Mouse (Mus musculus) MEL (cell line): ENCODE results near the gene Sowaha. TPM values are rescaled to one million over a fixed set of nuclear protein-coding genes. Genes with fewer than 3 reads are reported as not detected.

Experiments
- DNase-seq: peaks from one replicate; pipeline ENCODE4 v3.0.0; 2011; ENCODE audit warnings: low read depth, low spot score
- H3K27ac ChIP-seq: 2 replicates; pipeline ENCODE4 v1.5.1; 2012; ENCODE audit warnings: low read depth, mild to moderate bottlenecking, control low read depth, low read length, moderate library complexity; ENCODE audit not compliant: control insufficient read depth
- H3K27me3 ChIP-seq, 2 experiments: fragments of 150-350 bp in 1 of 2; sonication (generic) in 1 of 2; 2 replicates each; pipeline ENCODE4 v1.6.1; 2012; ENCODE audit warnings: low read length in 2 of 2, mild to moderate bottlenecking in 2 of 2, improper control_type of control experiment in 1 of 2, moderate library complexity in 1 of 2; ENCODE audit not compliant: insufficient read depth in 2 of 2, control insufficient read depth in 1 of 2
- H3K36me3 ChIP-seq, 2 experiments: 2 replicates each; pipeline ENCODE4 v1.6.1; 2012 to 2014; ENCODE audit warnings: low read length in 2 of 2, improper control_type of control experiment in 1 of 2, inconsistent platforms in 1 of 2, mild to moderate bottlenecking in 1 of 2; ENCODE audit not compliant: insufficient read depth in 2 of 2, control insufficient read depth in 1 of 2
- H3K4me1 ChIP-seq, 2 experiments: fragments of 150-350 bp in 1 of 2; sonication (generic) in 1 of 2; 2 replicates each; pipeline ENCODE4 v1.6.1; 2012; ENCODE audit warnings: low read length in 2 of 2, improper control_type of control experiment in 1 of 2, mild to moderate bottlenecking in 1 of 2; ENCODE audit not compliant: insufficient read depth in 2 of 2, control insufficient read depth in 1 of 2
- H3K4me3 ChIP-seq, 2 experiments: fragments of 150-350 bp in 1 of 2; sonication (generic) in 1 of 2; 2 replicates each; pipeline ENCODE4 v1.5.1; 2012; ENCODE audit warnings: low read depth in 2 of 2, low read length in 2 of 2, mild to moderate bottlenecking in 2 of 2, moderate library complexity in 2 of 2, control low read depth in 1 of 2, improper control_type of control experiment in 1 of 2; ENCODE audit not compliant: control insufficient read depth in 1 of 2, insufficient read depth in 1 of 2
- H3K79me2 ChIP-seq: 2 replicates; pipeline ENCODE4 v1.6.1; 2012; ENCODE audit warnings: mild to moderate bottlenecking, low read length, moderate library complexity; ENCODE audit not compliant: control insufficient read depth, poor library complexity, insufficient read depth
- H3K9ac ChIP-seq: 2 replicates; pipeline ENCODE4 v1.6.1; 2012; ENCODE audit warnings: low read depth, mild to moderate bottlenecking, control low read depth, low read length, moderate library complexity; ENCODE audit not compliant: control insufficient read depth, poor library complexity, severe bottlenecking
- H3K9me3 ChIP-seq: fragments of 150-350 bp; sonication (generic); replicated peaks from 2 replicates; pipeline ENCODE4 v1.6.1; 2012; ENCODE audit warnings: mild to moderate bottlenecking, low read length, improper control_type of control experiment, moderate library complexity; ENCODE audit not compliant: insufficient read depth
- BHLHE40 ChIP-seq: IDR thresholded peaks from 2 replicates; pipeline ENCODE4 v1.6.1; 2012; ENCODE audit warnings: low read depth, mild to moderate bottlenecking, inconsistent platforms, low read length, improper control_type of control experiment, borderline replicate concordance
- CHD1 ChIP-seq: IDR thresholded peaks from 2 replicates; pipeline ENCODE4 v1.6.1; 2012; ENCODE audit warnings: low read depth, mild to moderate bottlenecking, inconsistent platforms, low read length, improper control_type of control experiment
- CHD2 ChIP-seq: IDR thresholded peaks from 2 replicates; pipeline ENCODE4 v1.6.1; 2011; ENCODE audit warnings: low read length, improper control_type of control experiment
- CTCF ChIP-seq, 3 experiments: IDR thresholded peaks in 2 of 3; conservative IDR thresholded peaks in 1 of 3; 2 replicates each; pipeline ENCODE4 v1.5.1; 2011 to 2012; ENCODE audit warnings: low read length in 3 of 3, low read depth in 2 of 3, mild to moderate bottlenecking in 2 of 3, improper control_type of control experiment in 1 of 3, inconsistent platforms in 1 of 3, mixed read lengths in 1 of 3, moderate library complexity in 1 of 3; ENCODE audit not compliant: control insufficient read depth in 1 of 3, insufficient read depth in 1 of 3, poor library complexity in 1 of 3, severe bottlenecking in 1 of 3
- E2F4 ChIP-seq: IDR thresholded peaks from 2 replicates; pipeline ENCODE4 v1.6.1; 2011; ENCODE audit warnings: low read depth, low read length, improper control_type of control experiment, borderline replicate concordance
- ELF1 ChIP-seq: IDR thresholded peaks from 2 replicates; pipeline ENCODE4 v1.6.1; 2014; ENCODE audit warnings: low read depth, mild to moderate bottlenecking, inconsistent platforms, low read length, improper control_type of control experiment, moderate library complexity
- EP300 ChIP-seq, 2 experiments: IDR thresholded peaks; 2 replicates each; pipeline ENCODE4 v1.6.1; 2011; ENCODE audit warnings: improper control_type of control experiment in 2 of 2, low read length in 2 of 2, low read depth in 1 of 2, mild to moderate bottlenecking in 1 of 2
- ETS1 ChIP-seq: IDR thresholded peaks from 2 replicates; pipeline ENCODE4 v1.6.1; 2012; ENCODE audit warnings: low read depth, mild to moderate bottlenecking, inconsistent platforms, low read length, improper control_type of control experiment, moderate library complexity
- GABPA ChIP-seq: IDR thresholded peaks from 2 replicates; pipeline ENCODE4 v1.6.1; 2012; ENCODE audit warnings: low read depth, mild to moderate bottlenecking, inconsistent platforms, low read length, improper control_type of control experiment, moderate library complexity
- GATA1 ChIP-seq: IDR thresholded peaks from 2 replicates; pipeline ENCODE4 v1.6.1; 2011; ENCODE audit warnings: low read depth, low read length, improper control_type of control experiment
- HCFC1 ChIP-seq: IDR thresholded peaks from 2 replicates; pipeline ENCODE4 v1.6.1; 2012; ENCODE audit warnings: low read depth, mild to moderate bottlenecking, inconsistent platforms, low read length, improper control_type of control experiment, moderate library complexity
- KAT2A ChIP-seq: conservative IDR thresholded peaks from 2 replicates; pipeline ENCODE4 v1.6.1; 2012; ENCODE audit warnings: low read depth, low read length, improper control_type of control experiment, inconsistent platforms
- MAFK ChIP-seq: IDR thresholded peaks from 2 replicates; pipeline ENCODE4 v1.6.1; 2011; ENCODE audit warnings: low read depth, mild to moderate bottlenecking, low read length, improper control_type of control experiment, borderline replicate concordance
- MAX ChIP-seq: IDR thresholded peaks from 2 replicates; pipeline ENCODE4 v1.6.1; 2011; ENCODE audit warnings: low read length, improper control_type of control experiment
- MAZ ChIP-seq: IDR thresholded peaks from 2 replicates; pipeline ENCODE4 v1.6.1; 2012; ENCODE audit warnings: low read depth, mild to moderate bottlenecking, inconsistent platforms, low read length, improper control_type of control experiment
- MEF2A ChIP-seq: IDR thresholded peaks from 2 replicates; pipeline ENCODE4 v1.6.1; 2014; ENCODE audit warnings: low read depth, mild to moderate bottlenecking, inconsistent platforms, low read length, improper control_type of control experiment; ENCODE audit not compliant: poor library complexity, insufficient replicate concordance, severe bottlenecking; ENCODE audit errors: extremely low read depth
- MXI1 ChIP-seq: IDR thresholded peaks from 2 replicates; pipeline ENCODE4 v1.6.1; 2011; ENCODE audit warnings: mild to moderate bottlenecking, low read depth, low read length, improper control_type of control experiment
- MYB ChIP-seq: IDR thresholded peaks from 2 replicates; pipeline ENCODE4 v1.6.1; 2011; ENCODE audit warnings: mild to moderate bottlenecking, low read depth, low read length, improper control_type of control experiment
- MYC ChIP-seq: IDR thresholded peaks from 2 replicates; pipeline ENCODE4 v1.6.1; 2011; ENCODE audit warnings: low read depth, mild to moderate bottlenecking, low read length, improper control_type of control experiment, moderate library complexity
- NELFE ChIP-seq: IDR thresholded peaks from 2 replicates; pipeline ENCODE4 v1.6.1; 2011; ENCODE audit warnings: low read depth, low read length, improper control_type of control experiment
- NRF1 ChIP-seq: IDR thresholded peaks from 2 replicates; pipeline ENCODE4 v1.6.1; 2014; ENCODE audit warnings: low read depth, mild to moderate bottlenecking, inconsistent platforms, low read length, improper control_type of control experiment, moderate library complexity; ENCODE audit not compliant: poor library complexity, insufficient read depth, severe bottlenecking
- POLR2AphosphoS2 ChIP-seq: IDR thresholded peaks from 2 replicates; pipeline ENCODE4 v1.6.1; 2011; ENCODE audit warnings: low read length, improper control_type of control experiment
- RAD21 ChIP-seq: IDR thresholded peaks from 2 replicates; pipeline ENCODE4 v1.6.1; 2011; ENCODE audit warnings: mild to moderate bottlenecking, low read depth, low read length, improper control_type of control experiment
- RCOR1 ChIP-seq: IDR thresholded peaks from 2 replicates; pipeline ENCODE4 v1.6.1; 2012; ENCODE audit warnings: low read depth, mild to moderate bottlenecking, inconsistent platforms, low read length, improper control_type of control experiment
- TBP ChIP-seq: IDR thresholded peaks from 2 replicates; pipeline ENCODE4 v1.8.0; 2011; ENCODE audit warnings: low read depth, low read length, improper control_type of control experiment
- TCF12 ChIP-seq: IDR thresholded peaks from 2 replicates; pipeline ENCODE4 v1.6.1; 2014; ENCODE audit warnings: low read depth, mild to moderate bottlenecking, inconsistent platforms, low read length, improper control_type of control experiment, moderate library complexity
- UBTF ChIP-seq: IDR thresholded peaks from 2 replicates; pipeline ENCODE4 v1.6.1; 2012; ENCODE audit warnings: low read depth, mild to moderate bottlenecking, inconsistent platforms, low read length, improper control_type of control experiment, moderate library complexity, borderline replicate concordance; ENCODE audit not compliant: insufficient read depth
- USF1 ChIP-seq: IDR thresholded peaks from 2 replicates; pipeline ENCODE4 v1.6.1; 2014; ENCODE audit warnings: low read depth, mild to moderate bottlenecking, inconsistent platforms, low read length, improper control_type of control experiment, moderate library complexity
- USF2 ChIP-seq, 2 experiments: IDR thresholded peaks; 2 replicates each; pipeline ENCODE4 v1.6.1; 2011 to 2012; ENCODE audit warnings: improper control_type of control experiment in 2 of 2, low read length in 2 of 2, borderline replicate concordance in 1 of 2, inconsistent platforms in 1 of 2, low read depth in 1 of 2, mild to moderate bottlenecking in 1 of 2; ENCODE audit not compliant: insufficient read depth in 1 of 2
- ZC3H11A ChIP-seq: IDR thresholded peaks from 2 replicates; pipeline ENCODE4 v1.6.1; 2012; ENCODE audit warnings: low read depth, mild to moderate bottlenecking, inconsistent platforms, low read length, improper control_type of control experiment
- ZKSCAN1 ChIP-seq: IDR thresholded peaks from 2 replicates; pipeline ENCODE4 v1.6.1; 2012; ENCODE audit warnings: low read depth, mild to moderate bottlenecking, inconsistent platforms, low read length, improper control_type of control experiment, moderate library complexity
- ZMIZ1 ChIP-seq: IDR thresholded peaks from 2 replicates; pipeline ENCODE4 v1.6.1; 2012; ENCODE audit warnings: low read depth, mild to moderate bottlenecking, inconsistent platforms, low read length, improper control_type of control experiment, moderate library complexity
- polyA plus RNA-seq, 2 experiments: library from polyadenylated mRNA; stranded (reverse) in 1 of 2; unstranded in 1 of 2; fragments of >175 nt in 1 of 2; fragments of >200 nt in 1 of 2; gene quantifications; 2 replicates each; pipeline versions ENCODE4 v1.2.1 to v1.2.4; 2012; ENCODE audit warnings: low replicate concordance in 2 of 2, low read depth in 1 of 2; ENCODE audit not compliant: insufficient read length in 2 of 2, insufficient read depth in 1 of 2, missing spikeins in 1 of 2
- total RNA-seq: library from RNA; depleted of rRNA; stranded (reverse); fragments of 300-350 nt; gene quantifications from 2 replicates; pipeline ENCODE4 v1.2.3, GENCODE M21; 2012

Gene Sowaha
- total and polyA plus RNA-seq, 3 experiments = not detected

DNA sequence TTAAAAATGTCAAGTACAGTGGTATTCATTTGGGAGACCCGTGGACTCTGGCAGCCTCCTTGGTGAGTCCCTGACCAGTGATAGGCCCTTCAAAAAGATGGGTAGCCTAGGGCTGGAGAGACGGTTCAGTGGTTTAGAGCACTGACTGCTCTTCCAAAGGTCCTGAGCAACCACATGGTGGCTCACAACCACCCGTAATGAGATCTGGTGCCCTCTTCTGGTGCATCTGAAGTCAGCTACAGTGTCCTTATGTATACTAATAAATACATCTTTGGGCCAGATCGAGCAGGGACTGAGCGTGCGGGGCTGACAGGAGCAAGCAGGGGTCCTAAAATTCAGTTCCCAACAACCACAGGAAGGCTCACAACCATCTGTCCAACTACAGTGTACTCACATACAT, 36.2 kb downstream of the Sowaha start (continued):
- peak; percentile 94 for TF ChIP-seq MYC
- TF ChIP-seq TBP = 0 out of 2 replicates have a peak, but pooled peaks have one; percentile 41
- TF ChIP-seq USF1 = no peak
- TF ChIP-seq NRF1 = no peak
- TF ChIP-seq MXI1 = peak; percentile 71
- no peak for TF ChIP-seq ZKSCAN1
- TF ChIP-seq E2F4 = no peak
- no peak for TF ChIP-seq KAT2A
- TF ChIP-seq CHD1 = no peak
- TF ChIP-seq TCF12 = no peak
- no peak for TF ChIP-seq MEF2A
- TF ChIP-seq USF2 (IDR thresholded peaks at IDR 0.05; ENCODE audit: borderline replicate concordance in 1 of 2, insufficient read depth in 1 of 2, low read depth in 1 of 2, low read length in 2 of 2) = no peak

DNA sequence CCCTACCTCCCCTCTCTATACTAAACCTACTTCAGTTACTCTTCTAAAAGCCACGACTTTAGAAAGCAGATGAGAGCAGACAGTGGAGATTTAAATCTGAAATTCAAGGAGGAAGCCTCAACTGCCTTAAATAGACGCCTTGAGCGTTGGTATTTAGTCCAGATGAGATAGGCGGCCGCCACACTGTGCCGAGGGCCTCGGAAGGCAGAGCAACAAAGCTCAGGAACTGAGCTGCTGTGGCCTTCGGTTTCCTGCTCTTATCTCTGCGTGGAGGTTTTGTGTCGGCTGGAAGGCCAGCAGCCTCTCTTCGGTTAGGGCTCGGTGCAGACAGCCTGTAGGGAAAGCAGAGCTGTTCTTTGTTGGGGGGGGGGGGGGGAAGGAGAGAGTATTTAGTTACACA, 38.2 kb downstream of the Sowaha start:
- Histone ChIP-seq H3K9me3 (no peaks in the 10 kb centered on the region), H3K4me1 (peaks cover 0 to 16% of the 10 kb centered on the region in 2 experiments; a peak in 2 of 4 replicates), H3K36me3 (peaks cover 0 to 7% of the 10 kb centered on the region in 2 experiments; a peak in 2 of 4 replicates), H3K4me3 (peak overlapping the region; percentile 13 to 48), H3K9ac (peak overlapping the region; percentile 51), H3K27me3 (no peaks in the 10 kb centered on the region), H3K27ac (peak overlapping the region; percentile 13), H3K79me2 (no peaks in the 10 kb centered on the region)
- DNase-seq = peak; percentile 88
- TF ChIP-seq MEF2A (peak; percentile 76; the same call in 1 of the 2 replicates), ZKSCAN1 (no peak), TCF12 (peak; percentile 38; the same call in 1 of the 2 replicates), TBP (peak; percentile 80), ZMIZ1 (no peak), MAZ (no peak), CHD2 (no peak), ELF1 (0 out of 2 replicates have a peak, but pooled peaks have one; percentile 6), RAD21 (no peak), MXI1 (no peak), RCOR1 (peak; percentile 90), NELFE (no peak), E2F4 (no peak), UBTF (peak; percentile 88; the same call in 1 of the 2 replicates), KAT2A (no peak), GABPA (no peak), MYB (no peak), ETS1 (peak; percentile 44; the same call in 1 of the 2 replicates), MAFK (no peak), POLR2AphosphoS2 (no peak), USF1 (no peak), MAX (no peak), HCFC1 (peak; percentile 41; the same call in 1 of the 2 replicates), BHLHE40 (no peak), USF2 (IDR thresholded peaks at IDR 0.05; ENCODE audit: borderline replicate concordance in 1 of 2, insufficient read depth in 1 of 2, low read depth in 1 of 2, low read length in 2 of 2) (no peak), ZC3H11A (no peak), EP300 (IDR thresholded peaks at IDR 0.05; ENCODE audit: low read depth in 1 of 2, low read length in 2 of 2) (peak in 1 of 2 experiments; percentile 70; a peak in 3 of 4 replicates), GATA1 (peak; percentile 77), CHD1 (no peak), CTCF (IDR thresholded peaks at IDR 0.05 in 2 of 3, conservative IDR thresholded peaks at IDR 0.05 in 1 of 3; ENCODE audit: control insufficient read depth in 1 of 3, insufficient read depth in 1 of 3, low read depth in 2 of 3, low read length in 3 of 3, poor library complexity in 1 of 3, severe bottlenecking in 1 of 3) (no peak)
